Mouse (Mus musculus) kidney, adult 2 months (tissue): ENCODE results near the gene Arfgap1. TPM values are rescaled to one million over a fixed set of nuclear protein-coding genes. Genes with fewer than 3 reads are reported as not detected.

ENCODE experiments used
- DNase-seq: peaks from one replicate; pipeline ENCODE4 v3.0.0; 2021
- H3K27ac ChIP-seq: fragments of 200-500 bp; 2 replicates; pipeline ENCODE4 v1.5.1; 2012; ENCODE audit warnings: low read depth, low read length, control low read depth, inconsistent platforms; ENCODE audit not compliant: insufficient read depth
- H3K27me3 ChIP-seq: fragments of 200-500 bp; replicated peaks from 2 replicates; pipeline ENCODE4 v1.6.1; 2012; ENCODE audit warnings: mild to moderate bottlenecking, moderate library complexity, low read length, inconsistent platforms; ENCODE audit not compliant: control insufficient read depth, insufficient read depth
- H3K36me3 ChIP-seq: fragments of 200-500 bp; 2 replicates; pipeline ENCODE4 v1.6.1; 2012; ENCODE audit warnings: mild to moderate bottlenecking, moderate library complexity, low read length, inconsistent platforms; ENCODE audit not compliant: control insufficient read depth, insufficient read depth
- H3K4me1 ChIP-seq: fragments of 200-500 bp; 2 replicates; pipeline ENCODE4 v1.6.1; 2011; ENCODE audit warnings: low read length; ENCODE audit not compliant: control insufficient read depth, insufficient read depth
- H3K4me3 ChIP-seq: fragments of 200-500 bp; 2 replicates; pipeline ENCODE4 v1.5.1; 2011; ENCODE audit warnings: mild to moderate bottlenecking, low read depth, low read length, control low read depth; ENCODE audit not compliant: insufficient read depth
- CTCF ChIP-seq: fragments of 200-500 bp; conservative IDR thresholded peaks from 2 replicates; pipeline ENCODE4 v1.5.1; 2011; ENCODE audit warnings: low read depth, mild to moderate bottlenecking, control low read depth, low read length, moderate library complexity, mixed read lengths; ENCODE audit not compliant: insufficient read depth, insufficient read length
- POLR2A ChIP-seq: fragments of 200-500 bp; IDR thresholded peaks from one replicate; pipeline ENCODE4 v1.6.1; 2011; ENCODE audit warnings: low read depth, low read length, control low read depth
- WGBS: fragments of 180-500 bp; shearing (Covaris S2); methylation state at CpG from one replicate; pipeline ENCODE4 v1.1.7; 2018; 5-methylcytosine and 5-hydroxymethylcytosine counted together
- polyA plus RNA-seq: library from polyadenylated mRNA; depleted of rRNA; stranded (reverse); fragments of >200 nt; gene quantifications from 2 replicates; pipeline ENCODE4 v1.2.3, GENCODE M21; 2012

The Arfgap1 gene
- polyA plus RNA-seq, 1 experiment = 35.6 TPM

GRCm38 (mm10) chr2:180959605-180960004 is 7.4 kb upstream of the Arfgap1 start:
- WGBS = 64% methylated on average over 7 of the region's 7 CpGs
- no peak for DNase-seq
- Histone ChIP-seq H3K27ac (no peak overlapping the region), H3K27me3 (no peaks in the 10 kb centered on the region), H3K4me1 (no peaks in the 10 kb centered on the region; the same call in 1 of the 2 replicates), H3K4me3 (no peak overlapping the region), H3K36me3 (no peaks in the 10 kb centered on the region)
- TF ChIP-seq CTCF (no peak), POLR2A (no peak)

DNA sequence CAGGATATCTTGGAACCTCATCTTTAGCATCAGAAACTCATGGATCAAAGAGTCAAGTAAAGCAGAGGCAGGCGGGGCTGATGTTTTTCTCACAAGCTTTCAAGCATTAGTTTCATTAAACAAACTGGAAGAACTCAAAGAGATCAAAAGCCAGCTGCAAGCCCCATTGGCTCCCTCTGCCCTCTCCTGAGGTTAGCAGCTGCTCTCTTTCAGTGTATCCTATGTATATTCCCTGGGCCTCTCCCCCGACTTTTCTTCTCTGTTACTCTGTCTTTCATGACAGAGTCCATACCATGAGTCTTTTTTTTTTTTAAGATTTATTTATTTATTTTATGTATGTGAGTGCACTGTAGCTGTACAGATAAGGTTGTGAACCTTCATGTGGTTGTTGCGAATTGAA is 6.8 kb upstream of the Arfgap1 start:
- no peak for DNase-seq
- Histone ChIP-seq H3K27me3 (no peaks in the 10 kb centered on the region), H3K4me1 (no peaks in the 10 kb centered on the region), H3K27ac (no peak overlapping the region), H3K4me3 (no peak overlapping the region), H3K36me3 (no peaks in the 10 kb centered on the region)
- WGBS = 64% methylated on average over 3 of the region's 3 CpGs
- TF ChIP-seq POLR2A (no peak), CTCF (no peak)

GRCm38 (mm10) chr2:180962616-180963308 is 4.3 kb upstream of the Arfgap1 start:
- Histone ChIP-seq H3K27me3 (no peaks in the 10 kb centered on the region), H3K36me3 (no peaks in the 10 kb centered on the region), H3K4me1 (no peaks in the 10 kb centered on the region), H3K4me3 (no peak overlapping the region), H3K27ac (no peak overlapping the region)
- TF ChIP-seq POLR2A = no peak
- TF ChIP-seq CTCF = no peak
- 70% methylated on average over 2 of the region's 2 CpGs for WGBS
- peak; percentile 28 for DNase-seq

DNA sequence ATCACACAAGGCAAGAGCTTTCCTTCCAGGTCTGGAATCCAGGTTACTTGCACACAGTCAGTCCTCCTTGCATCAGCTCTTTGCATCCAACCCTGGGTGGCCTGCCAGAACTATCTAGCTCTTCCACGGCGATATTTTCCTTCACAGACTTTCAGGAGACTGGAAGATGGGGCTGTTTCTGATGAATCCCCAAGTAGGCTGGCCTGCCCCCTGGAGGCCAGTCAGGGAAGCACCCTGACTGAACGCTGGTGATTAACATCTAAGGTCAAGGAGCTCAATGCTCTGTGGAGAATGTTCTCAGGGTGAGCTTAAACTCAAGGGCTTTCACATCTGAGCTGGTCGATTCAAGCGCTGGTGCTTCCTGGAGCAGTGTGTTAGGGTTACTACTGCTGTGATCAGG is 3.1 kb upstream of the Arfgap1 start:
- no peaks in the 10 kb centered on the region; the same call in 1 of the 2 replicates for H3K4me1 ChIP-seq
- H3K27me3 ChIP-seq = no peaks in the 10 kb centered on the region
- H3K36me3 ChIP-seq = no peaks in the 10 kb centered on the region
- DNase-seq = peak; percentile 81
- H3K27ac ChIP-seq = no peak overlapping the region
- TF ChIP-seq CTCF (peak; percentile 87), POLR2A (no peak)
- no peak overlapping the region for H3K4me3 ChIP-seq
- 2% methylated on average over 5 of the region's 5 CpGs for WGBS

- TF ChIP-seq CTCF (peak; percentile 26; the same call in 1 of the 2 replicates), POLR2A (no peak)
- Histone ChIP-seq H3K27me3 (no peaks in the 10 kb centered on the region), H3K27ac (peak overlapping the region; percentile 88), H3K4me1 (no peaks in the 10 kb centered on the region; the same call in 1 of the 2 replicates), H3K4me3 (peak overlapping the region; percentile 73), H3K36me3 (no peaks in the 10 kb centered on the region)
- 4% methylated on average over 14 of the region's 14 CpGs for WGBS
- DNase-seq = peak; percentile 34
Observed at GRCm38 (mm10) chr2:180966092-180966882, 738 bp upstream of the Arfgap1 start.

GRCm38 (mm10) chr2:180981133-180981532 is 14.1 kb downstream of the Arfgap1 start:
- H3K27me3 ChIP-seq = no peaks in the 10 kb centered on the region
- WGBS = 40% methylated on average over 6 of the region's 6 CpGs
- TF ChIP-seq CTCF (no peak), POLR2A (no peak)
- no peak overlapping the region for H3K4me3 ChIP-seq
- no peaks in the 10 kb centered on the region for H3K36me3 ChIP-seq
- H3K4me1 ChIP-seq = 0 out of 2 replicates have a peak, but pooled peaks cover 6% of the 10 kb centered on the region
- peak; percentile 81 for DNase-seq
- no peak overlapping the region for H3K27ac ChIP-seq

DNA sequence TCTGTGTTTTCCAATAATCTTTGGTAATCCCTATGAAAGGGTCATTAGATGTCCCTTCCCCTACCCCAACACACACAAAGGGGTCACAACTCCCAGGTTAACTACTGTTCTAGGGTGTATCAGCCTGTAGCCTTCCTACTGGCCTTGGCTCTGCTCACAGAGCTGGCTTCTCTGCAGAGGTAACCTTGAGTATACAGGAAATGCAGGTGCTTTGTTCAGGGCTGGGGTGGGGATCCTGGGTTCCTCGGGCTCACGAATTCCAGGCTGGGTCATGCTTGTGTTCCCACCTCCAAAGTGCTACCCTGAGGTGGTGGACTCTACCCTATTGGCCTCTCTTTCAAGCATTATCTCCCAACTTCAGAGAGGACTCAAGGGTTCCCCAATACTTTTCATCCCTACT is 18.6 kb downstream of the Arfgap1 start:
- DNase-seq = no peak
- Histone ChIP-seq H3K27ac (no peak overlapping the region), H3K4me3 (no peak overlapping the region), H3K27me3 (no peaks in the 10 kb centered on the region), H3K36me3 (no peaks in the 10 kb centered on the region), H3K4me1 (0 out of 2 replicates have a peak, but pooled peaks cover 6% of the 10 kb centered on the region)
- TF ChIP-seq CTCF = no peak
- TF ChIP-seq POLR2A = no peak
- WGBS = 74% methylated on average over 2 of the region's 2 CpGs
